21 mouse cellular contexts compared by ENCODE assay signal in genomic region chr10:46269710-46270109, GRCm38 (mm10).
DNase-seq lines count a peak whose midpoint lies in the region; ATAC-seq and TF ChIP-seq lines count a peak whose summit lies in the region.
"Had no signal": no experiment of that assay in that cellular context is flagged by ENCODE, and none has a peak within 500 bp of the region (broad histone marks: within the 10 kb centered on the region; RNA-seq: fewer than 3 reads in every experiment).

No protein-coding gene starts in this region.

- no peaks in the 10 kb centered on the region for H3K27me3 ChIP-seq in hindbrain, postnatal 0 days (ENCODE audit: insufficient read depth, low read length)
- H3K27me3 ChIP-seq in hindbrain, embryonic 10.5 days (ENCODE audit: insufficient read depth, poor library complexity, severe bottlenecking): no peaks in the 10 kb centered on the region
- H3K27me3 ChIP-seq in midbrain, postnatal 0 days (ENCODE audit: insufficient read depth, low read length): no peaks in the 10 kb centered on the region
- no peaks in the 10 kb centered on the region for H3K27me3 ChIP-seq in midbrain, embryonic 15.5 days (replicated peaks)
- H3K27me3 ChIP-seq: embryonic facial prominence, embryonic 13.5 days; embryonic facial prominence, embryonic 15.5 days; forebrain, embryonic 12.5 days had no signal

- H3K9me3 ChIP-seq in hindbrain, postnatal 0 days (ENCODE audit: low read length): no peaks in the 10 kb centered on the region
- no peaks in the 10 kb centered on the region for H3K9me3 ChIP-seq in hindbrain, embryonic 10.5 days
- no peaks in the 10 kb centered on the region for H3K9me3 ChIP-seq in midbrain, postnatal 0 days (ENCODE audit: low read length)
- no peaks in the 10 kb centered on the region for H3K9me3 ChIP-seq in midbrain, embryonic 15.5 days
- H3K9me3 ChIP-seq: embryonic facial prominence, embryonic 13.5 days; embryonic facial prominence, embryonic 15.5 days; forebrain, embryonic 10.5 days; forebrain, embryonic 12.5 days had no signal

- no peak overlapping the region for H3K4me3 ChIP-seq in hindbrain, postnatal 0 days (ENCODE audit: low read length)
- H3K4me3 ChIP-seq in hindbrain, embryonic 10.5 days: no peak overlapping the region
- no peak overlapping the region for H3K4me3 ChIP-seq in midbrain, postnatal 0 days (ENCODE audit: low read depth, low read length)
- H3K4me3 ChIP-seq in midbrain, embryonic 15.5 days: no peak overlapping the region
- H3K4me3 ChIP-seq: embryonic facial prominence, embryonic 13.5 days; embryonic facial prominence, embryonic 15.5 days; erythroblast, embryonic 14.5 days; forebrain, embryonic 10.5 days; forebrain, embryonic 12.5 days had no signal

- H3K36me3 ChIP-seq in hindbrain, postnatal 0 days (ENCODE audit: insufficient read depth, low read length): no peaks in the 10 kb centered on the region
- no peaks in the 10 kb centered on the region for H3K36me3 ChIP-seq in hindbrain, embryonic 10.5 days
- H3K36me3 ChIP-seq in midbrain, postnatal 0 days (ENCODE audit: insufficient read depth, low read length): no peaks in the 10 kb centered on the region
- no peaks in the 10 kb centered on the region for H3K36me3 ChIP-seq in midbrain, embryonic 15.5 days (replicated peaks)
- H3K36me3 ChIP-seq: embryonic facial prominence, embryonic 13.5 days; embryonic facial prominence, embryonic 15.5 days; forebrain, embryonic 10.5 days; forebrain, embryonic 12.5 days had no signal

- ATAC-seq in hindbrain, postnatal 0 days: no peak
- ATAC-seq in midbrain, postnatal 0 days (ENCODE audit: low FRiP score): no peak
- no peak for ATAC-seq in midbrain, embryonic 15.5 days (replicated peaks)
- ATAC-seq: forebrain, embryonic 14.5 days; forebrain, embryonic 16.5 days had no signal

- peak; percentile 7 to 36 for DNase-seq in cerebellum, postnatal 14 days
- no peak for DNase-seq in cerebellum, adult 18-20 months
- DNase-seq in hindbrain, postnatal 0 days (ENCODE audit: low spot score): peak; percentile 4
- no peak for DNase-seq in hindbrain, embryonic 10.5 days (ENCODE audit: low spot score)
- DNase-seq in midbrain, postnatal 0 days (ENCODE audit: low spot score): peak; percentile 28
- DNase-seq: adrenal gland, adult 2 months; adrenal gland, postnatal 10 days; adrenal gland, postnatal 25 days; cerebellum, adult 11 months; cerebellum, adult 8-10 months; cerebellum, adult 9-11 months; cerebellum, postnatal 36 days; embryo, embryonic 11 days had no signal

- no peaks in the 10 kb centered on the region for H3K4me1 ChIP-seq in hindbrain, postnatal 0 days (ENCODE audit: insufficient read depth, low read length)
- H3K4me1 ChIP-seq in hindbrain, embryonic 10.5 days (replicated peaks): no peaks in the 10 kb centered on the region
- H3K4me1 ChIP-seq in midbrain, postnatal 0 days (ENCODE audit: insufficient read depth, low read length): no peaks in the 10 kb centered on the region
- no peaks in the 10 kb centered on the region for H3K4me1 ChIP-seq in midbrain, embryonic 15.5 days
- H3K4me1 ChIP-seq: embryonic facial prominence, embryonic 13.5 days; embryonic facial prominence, embryonic 15.5 days; forebrain, embryonic 10.5 days; forebrain, embryonic 12.5 days had no signal

- H3K27ac ChIP-seq in hindbrain, postnatal 0 days: no peak overlapping the region
- H3K27ac ChIP-seq in hindbrain, embryonic 10.5 days: no peak overlapping the region
- no peak overlapping the region for H3K27ac ChIP-seq in midbrain, postnatal 0 days (ENCODE audit: low read depth, low read length)
- H3K27ac ChIP-seq in midbrain, embryonic 15.5 days: no peak overlapping the region
- H3K27ac ChIP-seq: embryonic facial prominence, embryonic 13.5 days; embryonic facial prominence, embryonic 15.5 days; forebrain, embryonic 10.5 days; forebrain, embryonic 12.5 days had no signal

- TF ChIP-seq CTCF in hindbrain, postnatal 0 days (IDR thresholded peaks at IDR 0.05; ENCODE audit: low read depth): no peak
- no peak for TF ChIP-seq CTCF in midbrain, postnatal 0 days (IDR thresholded peaks at IDR 0.05)

- no peak overlapping the region for H3K9ac ChIP-seq in hindbrain, postnatal 0 days (replicated peaks; ENCODE audit: low read length)
- no peak overlapping the region for H3K9ac ChIP-seq in midbrain, postnatal 0 days (replicated peaks; ENCODE audit: low read length, poor library complexity, severe bottlenecking)
- H3K9ac ChIP-seq in midbrain, embryonic 15.5 days: no peak overlapping the region
- H3K9ac ChIP-seq: embryonic facial prominence, embryonic 13.5 days; embryonic facial prominence, embryonic 15.5 days; forebrain, embryonic 12.5 days had no signal

- no peak overlapping the region for H3K4me2 ChIP-seq in hindbrain, postnatal 0 days (ENCODE audit: low read depth, low read length)
- H3K4me2 ChIP-seq in midbrain, postnatal 0 days (ENCODE audit: low read depth, low read length, poor library complexity, severe bottlenecking): no peak overlapping the region
- H3K4me2 ChIP-seq in midbrain, embryonic 15.5 days: no peak overlapping the region
- H3K4me2 ChIP-seq: embryonic facial prominence, embryonic 13.5 days; embryonic facial prominence, embryonic 15.5 days; forebrain, embryonic 12.5 days had no signal

- WGBS in hindbrain, postnatal 0 days: 84% methylated on average over 1 of the region's 1 CpGs
- 88% methylated on average over 1 of the region's 1 CpGs for WGBS in hindbrain, embryonic 10.5 days
- 90% methylated on average over 1 of the region's 1 CpGs for WGBS in midbrain, postnatal 0 days
- WGBS in midbrain, embryonic 15.5 days: 77% methylated on average over 1 of the region's 1 CpGs

Comparison
In these comparisons a context has a peak if more than half of its experiments do, and no peak if none do; other contexts are left out.
1. DNase-seq: peak in cerebellum, postnatal 14 days (2 of 2), hindbrain, postnatal 0 days (single experiment) and midbrain, postnatal 0 days (single experiment); none in cerebellum, adult 18-20 months (0 of 2) and hindbrain, embryonic 10.5 days (single experiment).